Mouse (Mus musculus): ENCODE results near the gene Prkcb. TPM values are rescaled to one million over a fixed set of nuclear protein-coding genes. Genes with fewer than 3 reads are reported as not detected.

Gene Prkcb
- total RNA-seq, 2 experiments from 2014 or later = 1.2 to 1.4 TPM

- DNase-seq = no peak
Observed at GRCm38 (mm10) chr7:122595897-122596296, 307.3 kb downstream of the Prkcb start.

DNA sequence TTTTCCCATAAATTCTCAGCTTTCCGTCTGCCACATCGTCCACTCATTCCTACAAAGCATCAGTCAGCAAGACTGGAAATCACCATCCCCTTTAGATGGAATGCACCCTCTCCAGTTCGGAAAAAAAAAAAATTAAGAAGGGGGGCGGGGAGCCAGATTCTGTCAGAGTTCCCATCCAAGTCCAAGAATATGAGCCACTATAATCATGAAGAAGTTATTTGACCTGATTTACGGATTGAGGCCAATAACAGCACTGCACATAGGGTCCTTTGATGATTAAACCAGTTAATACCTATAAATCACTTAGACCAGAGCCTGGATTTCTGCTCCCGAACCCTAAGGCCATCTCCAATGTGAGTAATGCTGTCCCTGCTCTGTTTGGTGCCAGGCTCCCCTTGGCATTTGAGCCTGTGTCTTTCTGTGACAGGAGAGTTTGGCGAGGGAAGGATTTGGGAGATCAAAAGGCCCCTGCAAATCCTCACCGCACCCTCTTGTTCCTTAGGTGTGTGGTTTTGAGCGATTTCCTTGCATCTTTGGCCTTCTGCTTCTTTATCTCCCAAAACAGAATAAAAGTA, 308.1 kb downstream of the Prkcb start:
- DNase-seq = no peak

GRCm38 (mm10) chr7:122597313-122597712, 308.8 kb downstream of the Prkcb start:
- DNase-seq = no peak

GRCm38 (mm10) chr7:122600856-122601255, 312.3 kb downstream of the Prkcb start:
- DNase-seq = no peak

GRCm38 (mm10) chr7:122605066-122605465, 316.5 kb downstream of the Prkcb start:
- no peak for DNase-seq

DNA sequence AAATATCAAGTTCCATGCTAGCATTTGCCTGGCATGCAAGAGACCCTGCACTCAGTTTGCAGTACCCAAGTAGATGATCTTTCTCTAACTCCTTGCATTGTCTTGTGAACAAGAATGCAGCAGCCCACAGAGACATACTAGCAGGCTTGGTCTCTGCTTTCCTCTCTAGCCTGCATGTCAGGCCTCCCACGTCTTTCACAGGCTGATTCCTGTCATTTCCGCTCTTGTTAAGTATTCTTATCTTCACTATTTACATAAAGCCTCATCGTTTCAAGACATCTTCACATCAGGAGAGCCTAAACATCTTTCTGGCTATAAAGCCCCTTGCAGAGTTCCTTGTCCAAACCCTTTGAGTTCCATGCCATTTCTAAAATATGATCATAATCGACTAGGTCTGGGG, 320.9 kb downstream of the Prkcb start:
- DNase-seq = no peak

DNA sequence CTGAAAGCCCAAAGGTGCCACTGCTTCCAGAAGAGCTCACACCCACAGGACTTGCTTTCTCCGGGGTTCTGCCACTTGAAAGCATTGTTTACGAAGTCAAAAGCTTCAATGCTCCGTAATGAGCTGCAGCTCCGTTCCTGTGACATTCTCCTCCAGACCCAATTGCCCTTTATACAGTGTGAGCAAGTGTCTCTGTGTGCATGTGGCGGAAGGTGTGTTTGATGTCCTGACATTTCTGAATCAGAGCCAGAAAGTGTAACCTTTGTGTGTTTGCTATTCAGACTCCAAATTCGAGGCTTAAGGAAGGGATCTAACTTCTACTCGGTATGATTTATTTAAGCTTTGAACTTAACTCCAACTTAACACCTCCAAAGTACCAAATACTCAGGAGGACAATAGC, 321.6 kb downstream of the Prkcb start:
- DNase-seq = no peak

- no peak for DNase-seq
Observed at GRCm38 (mm10) chr7:122613876-122614275, 325.3 kb downstream of the Prkcb start.

GRCm38 (mm10) chr7:122622125-122622774, 333.7 kb downstream of the Prkcb start:
- DNase-seq = no peak

GRCm38 (mm10) chr7:122623753-122624152, 335.2 kb downstream of the Prkcb start:
- no peak for DNase-seq

DNA sequence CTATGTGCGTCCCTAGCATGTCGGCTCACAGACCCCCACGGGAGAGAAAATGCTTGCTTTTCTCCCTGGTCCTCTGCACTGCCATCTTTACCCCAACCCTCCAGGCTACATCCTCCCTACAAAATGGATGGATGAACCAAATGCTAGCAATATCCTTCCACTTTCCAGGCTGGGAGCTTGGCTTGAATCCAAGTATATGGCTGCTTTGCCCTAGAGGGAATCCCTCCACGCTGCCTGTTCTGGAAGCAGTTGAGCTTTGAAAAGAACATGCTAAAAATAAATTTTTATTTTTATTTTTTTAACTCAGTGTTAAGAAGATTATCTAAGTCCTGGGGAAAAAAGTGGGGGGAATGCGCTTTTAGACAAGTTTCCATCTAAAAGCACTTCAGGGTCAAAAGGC, 339.5 kb downstream of the Prkcb start:
- DNase-seq = no peak

- no peak for DNase-seq
Observed at GRCm38 (mm10) chr7:122630386-122630785, 341.8 kb downstream of the Prkcb start.

- no peak for DNase-seq
Observed at GRCm38 (mm10) chr7:122631151-122631550, 342.6 kb downstream of the Prkcb start.

DNA sequence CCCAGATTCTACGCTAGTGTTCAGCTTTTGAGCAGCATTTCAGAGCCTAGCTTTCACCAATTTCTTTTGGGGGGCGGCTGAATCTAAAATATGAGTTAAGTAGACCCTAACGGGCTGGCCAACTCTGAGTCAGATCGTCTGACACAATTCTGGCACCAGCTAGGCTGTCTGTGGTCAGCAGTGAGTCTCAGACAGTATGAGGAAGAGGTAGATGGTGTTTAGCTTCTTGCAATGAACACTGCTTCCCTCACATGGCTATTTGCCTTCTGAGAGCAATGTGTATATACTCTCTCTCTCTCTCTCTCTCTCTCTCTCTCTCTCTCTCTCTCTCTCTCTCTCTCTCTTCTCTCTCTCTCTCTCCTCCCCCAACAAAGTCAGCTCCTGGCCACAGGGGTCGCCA, 344.4 kb downstream of the Prkcb start:
- no peak for DNase-seq

DNA sequence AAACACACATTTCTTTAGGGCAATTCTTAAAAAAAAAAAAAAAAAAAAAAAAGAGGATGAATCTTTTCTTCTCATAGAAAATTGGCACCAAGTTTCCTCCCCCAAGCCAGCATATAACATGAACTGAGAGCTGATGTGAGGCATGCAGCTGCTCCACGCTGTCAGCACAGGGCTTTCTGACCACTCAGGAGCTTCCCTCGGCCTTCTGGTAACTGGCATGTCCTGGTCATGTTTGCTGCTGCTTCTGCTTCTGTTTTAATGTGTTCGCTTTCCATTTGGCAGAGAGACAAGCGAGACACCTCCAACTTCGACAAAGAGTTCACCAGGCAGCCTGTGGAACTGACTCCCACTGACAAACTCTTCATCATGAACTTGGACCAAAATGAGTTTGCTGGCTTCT, 344.9 kb downstream of the Prkcb start:
- DNase-seq = no peak

GRCm38 (mm10) chr7:122643676-122644075, 355.1 kb downstream of the Prkcb start:
- no peak for DNase-seq

- no peak for DNase-seq
Observed at GRCm38 (mm10) chr7:122649306-122649705, 360.8 kb downstream of the Prkcb start.

DNA sequence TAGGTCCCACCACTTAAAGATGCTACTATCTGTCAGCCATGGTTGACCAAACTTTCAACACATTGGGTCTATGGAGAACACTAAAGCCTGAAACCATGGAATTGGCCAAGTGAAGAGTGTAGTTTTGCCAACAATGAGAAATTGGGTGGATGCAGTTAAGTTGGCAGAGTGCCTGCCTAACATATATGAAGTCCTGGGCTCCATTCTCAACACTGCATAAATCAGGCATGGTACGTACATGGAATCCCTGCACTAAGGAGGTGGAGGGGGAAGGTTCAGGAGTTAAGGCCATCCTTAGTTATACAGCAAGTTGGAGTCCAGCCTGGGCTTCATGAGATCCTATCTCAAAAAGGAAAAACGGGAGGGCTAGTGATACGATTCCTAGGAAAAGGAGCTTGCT, 364.0 kb downstream of the Prkcb start:
- DNase-seq = no peak

GRCm38 (mm10) chr7:122656671-122657070, 368.1 kb downstream of the Prkcb start:
- no peak for DNase-seq

- no peak for DNase-seq
Observed at GRCm38 (mm10) chr7:122657423-122658126, 369.0 kb downstream of the Prkcb start.

DNA sequence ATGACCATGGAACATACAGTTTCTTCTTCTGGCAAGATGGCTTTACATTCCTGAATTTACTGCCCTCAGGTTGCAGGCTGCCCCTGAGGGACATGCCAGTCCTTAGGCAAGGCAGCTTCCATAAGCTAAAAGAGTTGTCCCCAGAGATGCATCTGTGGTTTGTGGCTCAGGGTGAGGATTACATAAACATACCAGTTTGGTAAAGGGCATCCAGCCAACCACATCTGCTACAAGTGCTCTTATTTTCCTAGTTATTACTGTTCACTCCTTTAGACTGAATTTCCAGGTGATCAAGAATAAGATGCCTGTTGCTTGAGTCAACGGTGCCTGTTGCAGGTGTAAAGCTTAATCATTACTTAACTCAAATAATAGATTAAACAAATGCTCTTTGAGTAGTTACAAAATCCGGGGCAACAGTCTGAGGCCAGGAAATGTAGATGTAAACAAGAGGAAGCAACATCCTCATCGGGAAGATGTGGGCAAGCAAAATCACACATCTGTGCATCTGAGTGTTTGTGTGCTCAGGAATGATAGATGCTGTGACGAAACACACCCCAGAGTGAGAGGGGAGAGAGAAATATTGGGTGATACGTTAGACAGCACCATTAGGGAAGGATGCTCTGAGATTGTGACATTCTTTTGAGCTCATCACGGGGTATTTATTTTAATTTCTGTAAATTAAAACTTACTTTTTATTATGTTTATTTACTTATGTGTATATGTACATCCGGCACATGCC, 376.9 kb downstream of the Prkcb start:
- DNase-seq = no peak

GRCm38 (mm10) chr7:122667903-122668302, 379.4 kb downstream of the Prkcb start:
- no peak for DNase-seq

DNA sequence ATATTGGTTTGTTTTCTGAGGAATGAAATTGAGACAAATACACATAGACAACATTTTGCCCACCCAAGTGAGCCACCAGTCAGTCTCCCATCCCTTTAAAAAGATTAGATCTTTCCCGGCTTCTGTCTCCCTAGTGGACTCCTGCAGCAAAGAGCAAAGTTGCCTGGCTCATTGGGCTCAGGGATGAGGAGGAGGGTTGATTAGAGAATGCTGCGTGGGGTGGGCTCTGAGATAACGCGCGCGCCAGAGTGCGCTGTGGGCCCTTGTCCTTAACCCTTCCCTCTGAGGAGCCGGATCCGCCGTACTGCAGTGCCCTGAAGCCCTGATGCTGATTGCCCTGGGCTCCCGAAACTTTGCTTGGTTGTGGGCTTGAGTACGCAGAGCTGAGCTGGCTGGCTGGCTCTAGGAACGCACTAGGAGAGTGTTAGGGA, 381.9 kb downstream of the Prkcb start, which contains the start of gene Cacng3:
Gene Cacng3, plus strand, starts transcription at position 51 of the 431 bp plus-strand sequence.
- DNase-seq = no peak

All from gastrocnemius, postnatal 25 days (tissue).